Mouse (Mus musculus) stomach, postnatal 0 days (tissue): ENCODE data around the gene Srgap2. TPM values are rescaled to one million over a fixed set of nuclear protein-coding genes. Genes with fewer than 3 reads are reported as not detected.

Experiments
- ATAC-seq: fragments of 200-750 bp; cut with Nextera tagmentation; 2 replicates; pipeline ENCODE4 v1.8.0; 2017; ENCODE audit not compliant: low FRiP score, low TSS enrichment
- DNase-seq: peaks from one replicate; pipeline ENCODE4 v3.0.0-alpha.2; 2016; ENCODE audit warnings: low spot score
- H3K27ac ChIP-seq: fragments of 300-500 bp; sonication (generic); replicated peaks from 2 replicates; pipeline ENCODE4 v1.5.1; 2014; ENCODE audit warnings: mild to moderate bottlenecking, control low read depth
- H3K27me3 ChIP-seq: fragments of 300-500 bp; sonication (generic); 2 replicates; pipeline ENCODE4 v1.6.1; 2014; ENCODE audit warnings: low read length; ENCODE audit not compliant: control insufficient read depth, insufficient read depth
- H3K36me3 ChIP-seq: fragments of 300-500 bp; sonication (generic); 2 replicates; pipeline ENCODE4 v1.6.1; 2014; ENCODE audit warnings: low read length, mixed read lengths; ENCODE audit not compliant: control insufficient read depth, insufficient read depth
- H3K4me1 ChIP-seq: fragments of 300-500 bp; sonication (generic); replicated peaks from 2 replicates; pipeline ENCODE4 v1.6.1; 2014; ENCODE audit warnings: antibody characterized with exemption; ENCODE audit not compliant: control insufficient read depth, insufficient read depth
- H3K4me2 ChIP-seq: fragments of 300-500 bp; sonication (generic); replicated peaks from 2 replicates; pipeline ENCODE4 v1.6.1; 2014; ENCODE audit warnings: low read depth, mild to moderate bottlenecking, control low read depth, moderate library complexity
- H3K4me3 ChIP-seq: fragments of 300-500 bp; sonication (generic); 2 replicates; pipeline ENCODE4 v1.5.1; 2014; ENCODE audit warnings: low read depth, low read length, control low read depth
- H3K9ac ChIP-seq: fragments of 300-500 bp; sonication (generic); 2 replicates; pipeline ENCODE4 v1.6.1; 2014; ENCODE audit warnings: mild to moderate bottlenecking, low read length, control low read depth, mixed read lengths
- H3K9me3 ChIP-seq: fragments of 300-500 bp; sonication (generic); 2 replicates; pipeline ENCODE4 v1.6.1; 2016; ENCODE audit warnings: low read length; ENCODE audit not compliant: control insufficient read depth
- CTCF ChIP-seq: IDR thresholded peaks from 2 replicates; pipeline ENCODE4 v1.5.1; 2016; ENCODE audit warnings: antibody characterized with exemption, low read depth, mild to moderate bottlenecking, moderate library complexity
- EP300 ChIP-seq: optimal IDR thresholded peaks from 2 replicates; pipeline ENCODE3; 2016; ENCODE audit warnings: antibody characterized with exemption
- WGBS: fragments of 180-500 bp; shearing (Covaris S2); extraction: QIAGEN DNeasy Blood & Tissue Kit; methylation state at CpG from one replicate; pipeline ENCODE4 v1.1.7; 2014; 5-methylcytosine and 5-hydroxymethylcytosine counted together
- polyA plus RNA-seq: library from polyadenylated mRNA; unstranded; fragments of >200 nt; fragmentation: Nextera tagmentation; extraction: Ambion mirVana; gene quantifications from 2 replicates; pipeline ENCODE4 v1.2.1, GENCODE M21; 2015

The Srgap2 gene
- polyA plus RNA-seq, 1 experiment from 2014 or later = 7.7 TPM

GRCm38 (mm10) chr1:131278606-131279455 lies 248.3 kb downstream of the Srgap2 start:
- Histone ChIP-seq H3K4me3 (peak overlapping the region; percentile 48), H3K9ac (peak overlapping the region; percentile 62), H3K4me2 (peak overlapping the region; percentile 64), H3K9me3 (no peaks in the 10 kb centered on the region), H3K4me1 (peaks cover 4% of the 10 kb centered on the region; the same call in 1 of the 2 replicates), H3K27me3 (no peaks in the 10 kb centered on the region), H3K27ac (peak overlapping the region; percentile 69), H3K36me3 (no peaks in the 10 kb centered on the region)
- DNase-seq = no peak
- WGBS = 20% methylated on average over 8 of the region's 8 CpGs
- no peak for TF ChIP-seq EP300
- no peak for TF ChIP-seq CTCF
- ATAC-seq = no peak

- ATAC-seq (no peak), DNase-seq (no peak)
- Histone ChIP-seq H3K9me3 (no peaks in the 10 kb centered on the region), H3K36me3 (no peaks in the 10 kb centered on the region), H3K27ac (no peak overlapping the region), H3K4me2 (no peak overlapping the region), H3K4me1 (peaks cover 4% of the 10 kb centered on the region; the same call in 1 of the 2 replicates), H3K9ac (no peak overlapping the region), H3K27me3 (no peaks in the 10 kb centered on the region), H3K4me3 (no peak overlapping the region)
- TF ChIP-seq EP300 (no peak), CTCF (no peak)
Measured at GRCm38 (mm10) chr1:131276831-131277230, 250.3 kb downstream of the Srgap2 start.

GRCm38 (mm10) chr1:131275577-131275976 lies 251.6 kb downstream of the Srgap2 start:
- TF ChIP-seq EP300 = no peak
- no peak for TF ChIP-seq CTCF
- Histone ChIP-seq H3K4me3 (no peak overlapping the region), H3K36me3 (no peaks in the 10 kb centered on the region), H3K4me1 (peaks cover 4% of the 10 kb centered on the region; the same call in 1 of the 2 replicates), H3K9ac (no peak overlapping the region), H3K27me3 (no peaks in the 10 kb centered on the region), H3K9me3 (no peaks in the 10 kb centered on the region), H3K27ac (no peak overlapping the region), H3K4me2 (no peak overlapping the region)
- WGBS = 74% methylated on average over 14 of the region's 14 CpGs
- ATAC-seq = no peak
- no peak for DNase-seq

- H3K9me3 ChIP-seq = no peaks in the 10 kb centered on the region
- peak overlapping the region; percentile 15; the same call in 1 of the 2 replicates for H3K4me2 ChIP-seq
- peak; percentile 61; the same call in 1 of the 2 replicates for ATAC-seq
- peak; percentile 47 for DNase-seq
- 39% methylated on average over 22 of the region's 22 CpGs for WGBS
- H3K27me3 ChIP-seq = no peaks in the 10 kb centered on the region
- H3K4me3 ChIP-seq = no peak overlapping the region
- no peak overlapping the region for H3K27ac ChIP-seq
- TF ChIP-seq EP300 (no peak), CTCF (peak; percentile 51)
- no peak overlapping the region for H3K9ac ChIP-seq
- peaks cover 4% of the 10 kb centered on the region; the same call in 1 of the 2 replicates for H3K4me1 ChIP-seq
- peaks cover under 1% of the 10 kb centered on the region; the same call in 1 of the 2 replicates for H3K36me3 ChIP-seq
Measured at GRCm38 (mm10) chr1:131274725-131275539, 252.2 kb downstream of the Srgap2 start.

- DNase-seq = peak; percentile 71
- no peak overlapping the region for H3K27ac ChIP-seq
- peaks cover 6% of the 10 kb centered on the region; the same call in 1 of the 2 replicates for H3K36me3 ChIP-seq
- H3K9me3 ChIP-seq = no peaks in the 10 kb centered on the region
- no peak overlapping the region for H3K4me2 ChIP-seq
- TF ChIP-seq EP300 = no peak
- peak; percentile 92 for TF ChIP-seq CTCF
- no peak overlapping the region for H3K9ac ChIP-seq
- H3K4me1 ChIP-seq = no peaks in the 10 kb centered on the region
- H3K27me3 ChIP-seq = no peaks in the 10 kb centered on the region
- H3K4me3 ChIP-seq = no peak overlapping the region
- 43% methylated on average over 22 of the region's 22 CpGs for WGBS
- 0 out of 2 replicates have a peak, but pooled peaks have one; percentile 13 for ATAC-seq
Measured at GRCm38 (mm10) chr1:131269797-131270578, 257.2 kb downstream of the Srgap2 start.
